Mouse (Mus musculus): Measurements from ENCODE around the gene Atp6v1c2. TPM values are rescaled to one million over a fixed set of nuclear protein-coding genes. Genes with fewer than 3 reads are reported as not detected.

Gene Atp6v1c2
- total RNA-seq (2021) (not detected), polyA plus RNA-seq (2012; rRNA removed) (0.15 and 0.94 TPM in 2 replicates)
- long read RNA-seq = 0 reads

DNA sequence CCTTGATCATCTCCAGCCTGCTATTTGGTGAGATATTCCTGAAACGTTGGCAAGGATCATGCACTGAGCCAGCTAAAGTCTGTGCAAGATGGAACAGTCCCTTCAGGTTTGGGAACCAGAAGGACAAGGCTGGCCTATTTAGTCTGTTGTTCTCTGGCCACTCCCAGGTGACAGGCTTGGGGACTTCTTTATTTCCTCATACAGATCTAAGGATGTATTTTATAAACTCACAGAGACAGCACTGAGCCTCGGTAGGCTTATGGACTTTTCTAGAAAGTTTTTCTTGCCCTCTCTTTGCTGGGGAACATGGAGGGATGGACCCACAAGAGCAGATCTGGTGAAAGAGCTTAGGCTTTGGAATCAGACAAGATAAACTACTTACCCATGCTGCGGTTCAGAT lies at the start of gene Atp6v1c2:
Gene Atp6v1c2 (minus strand): TSS at position 101 of the 400 bp plus-strand sequence.
- no peak within 1 kb of the TSS for H3K9ac ChIP-seq (ENCODE audit: low read depth, low read length)
- 70% methylated on average over 3 of the region's 3 CpGs for WGBS
- H3K27me3 ChIP-seq (ENCODE audit: control insufficient read depth, insufficient read depth, low read length) = peaks cover 8% of the 10 kb centered on the region
- TF ChIP-seq CTCF (IDR thresholded peaks at IDR 0.05) = no peak
- no peak for TF ChIP-seq POLR2A (IDR thresholded peaks at IDR 0.05; ENCODE audit: insufficient read depth, low read depth, low read length)
- TF ChIP-seq EP300 (IDR thresholded peaks at IDR 0.05; ENCODE audit: insufficient read depth, low read depth, low read length) = no peak
- H3K36me3 ChIP-seq (ENCODE audit: control insufficient read depth, insufficient read depth, low read length) = no peaks in the 10 kb centered on the region
- intact Hi-C loops (cut with DNase I) = no loop called here
- H3K4me1 ChIP-seq (ENCODE audit: control insufficient read depth, insufficient read depth, low read length) = no peaks in the 10 kb centered on the region
- no peaks in the 10 kb centered on the region for H3K79me2 ChIP-seq (replicated peaks; ENCODE audit: control insufficient read depth, insufficient read depth, low read length)
- no peak within 1 kb of the TSS for H3K27ac ChIP-seq
- DNase-seq = no peak
- no peak within 1 kb of the TSS for H3K4me3 ChIP-seq

GRCm38 (mm10) chr12:17376521-17376920 lies 47.4 kb upstream of the Atp6v1c2 start:
- Histone ChIP-seq H3K36me3 (ENCODE audit: control insufficient read depth, insufficient read depth, low read length) (no peaks in the 10 kb centered on the region), H3K4me1 (ENCODE audit: control insufficient read depth, insufficient read depth, low read length) (no peaks in the 10 kb centered on the region), H3K79me2 (replicated peaks; ENCODE audit: control insufficient read depth, insufficient read depth, low read length) (no peaks in the 10 kb centered on the region), H3K27me3 (ENCODE audit: control insufficient read depth, insufficient read depth, low read length) (no peaks in the 10 kb centered on the region), H3K4me3 (no peak overlapping the region), H3K27ac (no peak overlapping the region), H3K9ac (ENCODE audit: low read depth, low read length) (no peak overlapping the region)
- TF ChIP-seq EP300 (IDR thresholded peaks at IDR 0.05; ENCODE audit: insufficient read depth, low read depth, low read length) = no peak
- TF ChIP-seq POLR2A (IDR thresholded peaks at IDR 0.05; ENCODE audit: insufficient read depth, low read depth, low read length) = no peak
- no peak for TF ChIP-seq CTCF (IDR thresholded peaks at IDR 0.05)
- DNase-seq = no peak
- 89% methylated on average over 6 of the region's 6 CpGs for WGBS
- intact Hi-C loops (cut with DNase I) = no loop called here

DNA sequence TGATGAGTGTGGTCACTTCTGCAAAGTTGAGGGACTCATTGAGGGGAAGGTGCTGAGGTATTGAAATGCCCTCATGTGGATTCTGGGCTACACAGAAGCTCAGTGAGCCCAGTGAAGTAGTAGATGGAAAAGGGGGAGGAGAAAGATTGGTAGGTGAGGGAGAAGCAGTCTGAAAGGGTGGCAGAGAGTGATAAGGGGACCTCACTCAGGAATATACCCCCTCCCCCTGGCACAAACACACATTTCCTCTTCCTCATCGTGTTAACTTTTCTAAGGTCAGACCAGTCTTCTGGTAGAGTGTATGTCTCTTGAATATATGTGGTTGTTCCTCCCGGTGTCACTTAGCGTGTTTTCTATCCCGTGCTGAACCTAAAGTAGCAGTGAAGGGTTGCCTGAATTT lies 46.1 kb upstream of the Atp6v1c2 start:
- H3K4me3 ChIP-seq = no peak overlapping the region
- no peaks in the 10 kb centered on the region for H3K79me2 ChIP-seq (replicated peaks; ENCODE audit: control insufficient read depth, insufficient read depth, low read length)
- no peak for DNase-seq
- no peak overlapping the region for H3K9ac ChIP-seq (ENCODE audit: low read depth, low read length)
- H3K36me3 ChIP-seq (ENCODE audit: control insufficient read depth, insufficient read depth, low read length) = no peaks in the 10 kb centered on the region
- intact Hi-C loops (cut with DNase I) = no loop called here
- 91% methylated on average over 4 of the region's 4 CpGs for WGBS
- no peaks in the 10 kb centered on the region for H3K4me1 ChIP-seq (ENCODE audit: control insufficient read depth, insufficient read depth, low read length)
- no peak for TF ChIP-seq EP300 (IDR thresholded peaks at IDR 0.05; ENCODE audit: insufficient read depth, low read depth, low read length)
- no peak for TF ChIP-seq POLR2A (IDR thresholded peaks at IDR 0.05; ENCODE audit: insufficient read depth, low read depth, low read length)
- no peak for TF ChIP-seq CTCF (IDR thresholded peaks at IDR 0.05)
- H3K27me3 ChIP-seq (ENCODE audit: control insufficient read depth, insufficient read depth, low read length) = no peaks in the 10 kb centered on the region
- H3K27ac ChIP-seq = no peak overlapping the region

DNA sequence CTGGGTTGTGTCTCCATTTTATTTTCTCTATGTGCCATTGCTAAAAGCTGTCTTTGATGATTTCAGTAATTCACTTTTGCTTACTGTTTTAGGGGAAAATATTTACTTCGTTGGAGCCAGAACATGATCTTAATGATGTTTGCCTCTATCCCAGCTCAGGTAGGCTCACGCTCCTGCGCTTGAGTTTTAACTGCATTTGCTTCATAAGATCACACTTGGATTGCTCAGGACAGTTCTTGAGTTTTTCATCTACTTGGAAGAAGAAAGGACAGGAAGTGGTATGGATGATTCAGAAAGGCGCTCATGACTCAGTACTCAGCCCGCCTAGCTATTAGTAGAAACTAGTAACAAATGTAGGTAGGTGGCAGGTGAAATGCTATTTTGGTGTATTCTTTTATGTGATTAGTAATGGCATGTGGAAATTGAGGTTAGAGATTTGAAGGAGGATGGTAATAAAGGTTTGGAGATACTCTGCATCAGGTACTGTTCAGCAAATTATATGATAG lies 44.4 kb upstream of the Atp6v1c2 start:
- Histone ChIP-seq H3K4me3 (no peak overlapping the region), H3K79me2 (replicated peaks; ENCODE audit: control insufficient read depth, insufficient read depth, low read length) (no peaks in the 10 kb centered on the region), H3K4me1 (ENCODE audit: control insufficient read depth, insufficient read depth, low read length) (no peaks in the 10 kb centered on the region), H3K9ac (ENCODE audit: low read depth, low read length) (no peak overlapping the region), H3K36me3 (ENCODE audit: control insufficient read depth, insufficient read depth, low read length) (no peaks in the 10 kb centered on the region), H3K27ac (no peak overlapping the region), H3K27me3 (ENCODE audit: control insufficient read depth, insufficient read depth, low read length) (no peaks in the 10 kb centered on the region)
- intact Hi-C loops (cut with DNase I) = no loop called here
- DNase-seq = no peak
- 98% methylated on average over 5 of the region's 5 CpGs for WGBS
- TF ChIP-seq CTCF (IDR thresholded peaks at IDR 0.05) (no peak), EP300 (IDR thresholded peaks at IDR 0.05; ENCODE audit: insufficient read depth, low read depth, low read length) (no peak), POLR2A (IDR thresholded peaks at IDR 0.05; ENCODE audit: insufficient read depth, low read depth, low read length) (no peak)

DNA sequence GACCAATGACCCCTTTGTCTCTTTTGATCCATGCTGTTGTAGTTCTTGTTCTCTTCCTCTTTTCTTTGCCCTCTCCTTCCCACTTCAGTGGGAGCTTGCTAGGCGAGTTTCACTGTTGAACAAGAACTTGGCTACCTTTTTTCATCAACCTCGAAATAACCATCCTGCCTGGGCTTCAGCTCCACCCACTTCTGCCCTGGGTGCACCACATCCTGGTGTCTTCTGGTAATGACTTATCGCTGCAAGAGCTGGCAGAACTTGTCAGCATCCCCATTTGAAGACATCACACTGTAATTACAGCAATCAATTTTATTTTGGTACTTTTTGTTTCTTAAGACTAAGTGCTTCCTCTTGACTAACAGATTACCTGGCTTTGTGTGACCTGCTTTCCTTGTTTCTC lies 43.5 kb upstream of the Atp6v1c2 start:
- H3K79me2 ChIP-seq (replicated peaks; ENCODE audit: control insufficient read depth, insufficient read depth, low read length) = no peaks in the 10 kb centered on the region
- no peak for DNase-seq
- H3K9ac ChIP-seq (ENCODE audit: low read depth, low read length) = no peak overlapping the region
- H3K36me3 ChIP-seq (ENCODE audit: control insufficient read depth, insufficient read depth, low read length) = no peaks in the 10 kb centered on the region
- no peaks in the 10 kb centered on the region for H3K4me1 ChIP-seq (ENCODE audit: control insufficient read depth, insufficient read depth, low read length)
- H3K27ac ChIP-seq = no peak overlapping the region
- intact Hi-C loops (cut with DNase I) = no loop called here
- no peak overlapping the region for H3K4me3 ChIP-seq
- WGBS = 80% methylated on average over 3 of the region's 3 CpGs
- H3K27me3 ChIP-seq (ENCODE audit: control insufficient read depth, insufficient read depth, low read length) = no peaks in the 10 kb centered on the region
- no peak for TF ChIP-seq EP300 (IDR thresholded peaks at IDR 0.05; ENCODE audit: insufficient read depth, low read depth, low read length)
- no peak for TF ChIP-seq POLR2A (IDR thresholded peaks at IDR 0.05; ENCODE audit: insufficient read depth, low read depth, low read length)
- no peak for TF ChIP-seq CTCF (IDR thresholded peaks at IDR 0.05)

DNA sequence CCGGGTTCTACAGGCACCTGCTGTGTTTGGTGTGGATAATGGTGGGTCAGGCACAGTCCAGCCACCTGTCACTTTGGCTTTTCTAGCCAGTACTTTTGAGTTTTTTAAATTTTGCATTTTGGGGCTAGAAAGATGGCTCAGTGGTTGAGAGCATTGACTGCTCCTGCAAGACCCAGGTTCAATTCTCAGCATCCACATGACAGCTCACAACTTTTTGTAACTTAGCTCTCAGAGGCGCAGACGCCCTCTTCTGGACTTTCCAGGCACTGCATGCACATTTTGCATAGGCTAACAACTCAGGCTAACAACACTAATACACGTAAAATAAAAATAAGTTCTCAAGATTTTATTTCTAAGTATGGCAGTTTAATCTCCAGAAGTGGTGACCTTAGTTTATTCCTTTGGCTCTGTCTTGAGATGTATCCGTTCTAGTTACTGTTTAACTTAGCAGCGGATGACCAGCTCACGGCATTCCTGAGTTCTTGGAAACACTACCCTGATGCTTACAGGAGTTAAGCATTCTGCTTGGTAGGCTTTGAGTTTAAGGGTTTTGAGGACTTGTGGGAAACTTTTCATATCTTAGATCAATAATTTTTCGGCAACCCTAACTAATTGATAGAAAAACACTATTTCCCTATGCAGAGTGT lies 42.6 kb upstream of the Atp6v1c2 start:
- Histone ChIP-seq H3K27me3 (ENCODE audit: control insufficient read depth, insufficient read depth, low read length) (no peaks in the 10 kb centered on the region), H3K36me3 (ENCODE audit: control insufficient read depth, insufficient read depth, low read length) (no peaks in the 10 kb centered on the region)
- 90% methylated on average over 8 of the region's 8 CpGs for WGBS

More for the DNA sequence above, 42.6 kb upstream of the Atp6v1c2 start:
- no peak overlapping the region for H3K4me3 ChIP-seq
- no peak overlapping the region for H3K27ac ChIP-seq
- peak; percentile 56 for TF ChIP-seq CTCF (IDR thresholded peaks at IDR 0.05)
- no peak for TF ChIP-seq POLR2A (IDR thresholded peaks at IDR 0.05; ENCODE audit: insufficient read depth, low read depth, low read length)
- no peak for DNase-seq
- H3K4me1 ChIP-seq (ENCODE audit: control insufficient read depth, insufficient read depth, low read length) = no peaks in the 10 kb centered on the region
- intact Hi-C loops (cut with DNase I) = no loop called here
- H3K9ac ChIP-seq (ENCODE audit: low read depth, low read length) = no peak overlapping the region
- no peaks in the 10 kb centered on the region for H3K79me2 ChIP-seq (replicated peaks; ENCODE audit: control insufficient read depth, insufficient read depth, low read length)

All from heart, adult 2 months (tissue).